Mouse (Mus musculus) layer of hippocampus, adult 8-10 months (tissue): ENCODE measurements around the gene Gm10306. TPM values are rescaled to one million over a fixed set of nuclear protein-coding genes. Genes with fewer than 3 reads are reported as not detected.

Experiments used
- DNase-seq, 2 experiments: peaks; one replicate each; pipeline ENCODE4 v3.0.0; 2022; ENCODE audit warnings: low spot score in 2 of 2
- total RNA-seq, 4 experiments: library from RNA; stranded (reverse); gene quantifications; 2 replicates each; pipeline ENCODE4 v1.2.4; 2022

Gm10306 gene
- total RNA-seq, 4 experiments from 2014 or later, result not detected

DNA sequence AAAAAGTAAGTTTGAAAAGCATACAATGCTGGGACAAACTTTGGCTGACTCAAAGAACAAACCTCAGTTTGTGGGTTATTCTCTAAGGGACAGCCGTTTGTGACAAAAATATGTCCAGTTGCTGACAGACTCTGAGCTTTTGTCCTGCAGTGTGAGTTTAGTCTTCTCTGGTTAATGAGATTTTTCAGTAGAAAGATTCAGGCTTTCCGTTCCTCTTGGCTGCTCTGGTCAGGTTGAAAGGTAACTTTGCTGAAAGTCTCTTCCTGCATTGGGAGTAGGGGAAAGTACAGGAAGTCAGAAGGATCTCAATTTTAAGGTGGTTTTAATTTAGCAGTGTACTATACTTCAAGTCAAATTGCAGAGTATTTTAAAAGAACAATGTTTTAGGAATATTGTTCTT is 49.2 kb downstream of the Gm10306 start:
- DNase-seq, result no peak

Other genes with a start within 250 kb of the Gm10306 start
- 10 to 100 TPM in 3 of 4 experiments, 1 to 10 TPM in 1; 7.9 to 12.3 (median 10.6) TPM for gene Caap1, start 250 bp downstream of the Gm10306 start, total RNA-seq
- gene Plaa, start 46.7 kb downstream of the Gm10306 start, total RNA-seq, result 10 to 100 TPM; 42.8 to 45.9 (median 44.8) TPM
- gene Ift74, start 57.9 kb downstream of the Gm10306 start, total RNA-seq, result 10 to 100 TPM; 23.4 to 32.2 (median 27.0) TPM
- not detected for gene Lrrc19, start 93.6 kb downstream of the Gm10306 start, total RNA-seq
- 1 to 10 TPM; 8.1 to 9.1 (median 8.2) TPM for gene Tek, start 182.7 kb downstream of the Gm10306 start, total RNA-seq